Mouse (Mus musculus) urinary bladder, postnatal 10 days (tissue): ENCODE measurements around the gene Zfp462.

Experiments used
- DNase-seq: peaks from one replicate; pipeline ENCODE4 v3.0.0; 2022; ENCODE audit warnings: low spot score

Gene Zfp462

GRCm38 (mm10) chr4:55047266-55047665 is 102.4 kb downstream of the Zfp462 start:
- no peak for DNase-seq

DNA sequence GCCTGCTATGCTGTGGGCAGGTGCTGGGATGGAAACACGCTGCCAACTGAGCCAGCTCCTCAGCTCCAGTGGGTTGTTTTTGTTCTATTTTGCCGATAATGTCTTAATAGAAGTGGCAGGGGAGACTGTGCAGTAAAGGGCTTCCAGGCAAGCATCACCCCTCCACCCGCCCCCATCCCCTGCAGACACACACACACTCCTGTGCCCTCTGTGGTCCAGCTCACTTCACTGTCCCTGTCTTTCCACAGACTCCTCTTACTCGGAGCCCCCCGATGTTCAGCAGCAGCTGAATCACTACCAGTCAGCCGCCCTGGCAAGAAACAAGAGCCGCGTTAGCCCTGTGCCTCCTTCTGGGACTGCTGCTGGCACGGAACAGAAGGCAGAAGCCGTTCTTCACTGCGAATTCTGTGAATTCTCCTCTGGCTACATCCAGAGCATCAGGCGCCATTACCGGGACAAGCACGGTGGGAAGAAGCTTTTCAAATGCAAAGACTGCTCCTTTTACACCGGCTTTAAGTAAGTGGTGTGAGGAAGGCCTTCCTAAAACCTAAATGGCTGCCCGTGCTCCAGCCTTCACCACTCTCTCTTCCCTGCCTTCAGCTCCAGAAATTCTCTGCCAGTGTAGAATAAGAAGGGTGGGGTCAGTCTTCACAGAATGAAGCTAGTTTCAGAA is 105.2 kb downstream of the Zfp462 start:
- DNase-seq, result no peak

GRCm38 (mm10) chr4:55051345-55051744 is 106.5 kb downstream of the Zfp462 start:
- DNase-seq, result no peak

GRCm38 (mm10) chr4:55052686-55053085 is 107.8 kb downstream of the Zfp462 start:
- no peak for DNase-seq

DNA sequence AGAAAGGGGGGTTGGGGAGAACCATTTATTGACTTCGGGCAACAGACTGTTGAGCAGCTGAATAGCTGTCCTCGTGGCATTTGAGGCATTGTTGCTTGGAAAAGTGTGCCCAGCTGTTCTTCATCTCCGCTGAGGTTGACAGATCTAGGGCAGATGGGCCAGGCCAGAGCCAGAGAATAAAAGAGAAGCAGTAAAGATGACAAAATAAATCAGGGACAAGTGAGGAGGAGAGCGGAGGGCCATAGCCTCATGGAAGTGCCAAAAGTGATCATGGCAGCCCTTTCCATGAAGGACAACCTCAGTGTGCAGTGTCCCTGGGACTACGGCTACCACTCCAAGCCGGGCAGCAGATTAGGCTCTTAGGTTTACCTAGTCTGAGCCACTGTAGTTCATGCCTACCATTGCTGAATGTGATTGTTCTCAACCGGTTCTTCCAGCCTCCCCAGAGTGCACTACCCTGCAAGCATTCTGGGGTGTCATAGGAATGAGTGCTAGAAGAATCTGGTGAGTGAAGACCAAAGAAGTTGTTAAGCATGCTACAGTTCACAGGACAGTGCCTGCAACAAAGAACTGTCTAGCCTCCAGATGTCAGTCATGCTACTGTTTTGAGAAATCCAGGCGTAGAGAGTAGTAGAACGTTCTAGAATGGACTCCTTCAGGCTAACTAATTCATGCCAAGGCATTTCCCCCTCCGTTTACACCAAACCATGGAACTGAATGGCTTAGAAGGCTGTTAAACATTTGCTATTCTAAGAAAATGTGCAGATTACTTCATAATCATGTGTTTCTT is 113.0 kb downstream of the Zfp462 start:
- no peak for DNase-seq

GRCm38 (mm10) chr4:55058901-55059300 is 114.1 kb downstream of the Zfp462 start:
- DNase-seq, result no peak

- DNase-seq, result no peak
Measured at GRCm38 (mm10) chr4:55066341-55067170, 121.7 kb downstream of the Zfp462 start.

- DNase-seq, result no peak
Measured at GRCm38 (mm10) chr4:55071535-55071934, 126.7 kb downstream of the Zfp462 start.

GRCm38 (mm10) chr4:55077133-55077889 is 132.5 kb downstream of the Zfp462 start:
- DNase-seq, result no peak

DNA sequence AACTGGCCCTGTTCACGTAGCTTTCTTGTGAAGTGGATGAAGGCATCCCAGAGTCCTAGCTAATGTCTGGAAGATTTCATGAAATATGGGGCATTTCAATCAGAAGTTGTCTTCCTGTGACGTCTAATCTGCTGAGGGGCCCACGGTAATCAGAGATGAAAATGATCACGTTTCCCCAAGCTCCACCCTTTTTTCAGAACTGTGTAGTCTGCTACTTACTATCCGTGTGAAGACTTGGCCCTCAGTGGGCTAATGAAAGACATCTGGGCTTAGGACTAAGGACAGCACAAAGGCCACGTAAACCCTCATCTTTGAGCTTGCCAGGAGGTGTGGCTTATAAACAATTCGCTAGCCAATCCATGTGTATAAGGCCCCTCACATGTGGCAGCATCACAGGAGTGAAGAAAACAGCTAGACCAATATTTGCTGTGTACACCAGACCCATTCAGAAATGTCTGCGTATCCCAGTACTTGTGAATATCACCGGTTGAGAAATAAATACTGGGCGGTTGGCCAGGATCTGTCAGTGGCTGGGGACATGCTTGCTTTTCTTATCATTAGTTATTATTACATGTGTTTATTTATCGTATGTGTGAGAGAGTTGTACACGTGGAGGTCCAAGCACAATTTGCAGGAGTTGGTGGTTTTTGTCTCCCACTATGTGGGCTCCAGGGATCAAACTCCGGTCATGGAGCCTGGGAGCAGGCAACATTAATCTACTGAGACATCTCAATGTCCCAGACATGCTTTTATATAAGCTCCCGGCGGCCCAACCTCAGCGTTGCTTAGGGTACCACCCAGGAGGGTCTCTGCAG is 133.3 kb downstream of the Zfp462 start:
- DNase-seq, result no peak

- DNase-seq, result no peak
Measured at GRCm38 (mm10) chr4:55079056-55079455, 134.2 kb downstream of the Zfp462 start.

GRCm38 (mm10) chr4:55084080-55084688 is 139.3 kb downstream of the Zfp462 start:
- DNase-seq, result no peak

DNA sequence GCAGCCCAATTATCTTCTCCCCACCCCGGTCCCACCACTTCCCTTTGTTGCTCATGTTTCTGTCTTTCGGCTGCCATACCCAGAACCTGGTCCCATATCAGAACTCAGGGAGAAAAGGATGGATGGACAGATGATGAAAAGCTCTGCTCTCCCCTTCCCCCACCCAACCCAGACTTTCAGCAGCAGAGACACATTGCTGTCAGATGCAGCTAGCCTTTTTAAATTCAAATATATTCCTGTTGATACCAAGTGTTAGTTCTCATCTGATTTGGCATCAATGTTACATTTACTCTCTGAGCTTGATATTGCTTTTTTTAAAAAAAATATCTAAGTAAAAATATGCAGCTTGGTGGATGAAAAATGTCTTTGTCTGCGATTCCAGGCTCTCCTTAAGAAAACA is 143.3 kb downstream of the Zfp462 start:
- no peak for DNase-seq

DNA sequence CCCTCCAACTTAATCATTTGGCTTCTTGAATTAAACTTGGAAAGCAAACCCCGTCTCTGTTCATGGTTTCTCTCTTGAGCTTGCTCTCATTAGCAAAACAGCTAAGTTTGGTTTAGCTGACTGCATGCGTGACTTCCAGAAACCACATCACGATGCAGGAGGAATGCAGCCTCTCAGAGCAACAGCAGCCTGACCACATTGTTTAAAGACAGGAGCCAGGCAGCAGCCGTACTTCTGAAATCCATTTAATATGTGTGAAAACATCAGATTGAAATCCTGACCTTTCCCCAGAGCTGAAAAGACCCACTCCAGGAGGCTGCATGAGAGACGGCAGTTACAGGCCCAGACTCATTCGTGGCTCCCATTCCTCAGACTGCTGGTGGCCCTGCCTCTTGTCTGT is 144.1 kb downstream of the Zfp462 start:
- no peak for DNase-seq

- DNase-seq, result no peak
Measured at GRCm38 (mm10) chr4:55097157-55097556, 152.3 kb downstream of the Zfp462 start.

DNA sequence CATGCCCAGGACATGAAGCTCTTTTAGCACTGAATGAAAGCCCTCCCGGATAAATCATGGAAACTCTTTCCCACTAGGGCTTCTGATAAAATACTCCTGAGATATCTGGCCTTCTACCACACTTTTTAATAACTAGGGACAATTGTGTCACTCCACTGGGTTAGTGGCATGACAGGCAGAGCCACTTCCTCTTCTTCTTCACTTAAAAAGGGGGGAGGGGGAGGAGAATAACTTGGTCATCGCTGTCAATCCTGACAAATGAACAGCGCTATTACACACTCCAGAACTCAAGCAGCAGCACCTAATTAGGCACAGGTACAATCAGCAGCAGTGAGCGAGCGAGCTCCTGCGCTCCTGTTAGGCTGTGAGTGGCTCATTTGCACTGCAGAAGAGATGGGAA is 153.5 kb downstream of the Zfp462 start:
- DNase-seq, result no peak

DNA sequence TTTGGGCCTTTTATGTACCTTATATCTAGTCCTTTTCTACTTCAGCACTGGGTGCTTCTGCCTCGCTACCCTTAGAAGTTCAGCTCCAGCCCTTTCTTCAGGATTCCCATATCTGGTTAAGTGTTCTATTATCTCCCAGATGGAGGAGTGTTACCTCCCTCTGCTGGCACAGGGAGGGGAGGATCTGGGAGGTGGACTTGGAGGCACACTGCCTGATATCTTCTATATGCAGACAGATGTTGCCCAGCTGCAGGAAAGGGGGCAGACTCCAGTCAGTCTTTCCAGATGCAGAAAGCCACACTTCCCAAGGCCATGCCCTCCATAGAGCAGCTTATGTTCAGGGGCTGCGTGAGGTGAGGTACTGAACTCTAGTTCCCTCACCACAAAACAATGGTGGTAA is 156.0 kb downstream of the Zfp462 start:
- DNase-seq, result no peak

DNA sequence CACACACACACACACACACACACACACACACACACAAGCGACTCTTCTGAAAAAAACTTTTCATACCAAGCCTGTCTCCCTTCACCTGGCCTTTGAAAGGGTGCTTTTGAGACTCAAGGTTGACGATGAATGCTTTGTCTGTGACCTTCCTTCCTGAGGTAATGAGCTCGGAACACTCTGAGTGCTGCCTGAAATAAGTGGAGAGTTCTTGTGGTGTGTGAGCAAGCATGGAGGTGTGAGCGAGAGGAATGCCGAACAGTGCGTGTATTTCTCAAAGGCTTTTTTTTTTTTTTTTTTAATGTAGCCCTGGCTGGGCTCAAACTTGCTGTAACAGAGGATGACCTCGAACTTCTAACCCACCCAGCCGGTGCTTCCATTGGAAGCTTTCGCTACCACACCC is 156.8 kb downstream of the Zfp462 start:
- DNase-seq, result no peak

DNA sequence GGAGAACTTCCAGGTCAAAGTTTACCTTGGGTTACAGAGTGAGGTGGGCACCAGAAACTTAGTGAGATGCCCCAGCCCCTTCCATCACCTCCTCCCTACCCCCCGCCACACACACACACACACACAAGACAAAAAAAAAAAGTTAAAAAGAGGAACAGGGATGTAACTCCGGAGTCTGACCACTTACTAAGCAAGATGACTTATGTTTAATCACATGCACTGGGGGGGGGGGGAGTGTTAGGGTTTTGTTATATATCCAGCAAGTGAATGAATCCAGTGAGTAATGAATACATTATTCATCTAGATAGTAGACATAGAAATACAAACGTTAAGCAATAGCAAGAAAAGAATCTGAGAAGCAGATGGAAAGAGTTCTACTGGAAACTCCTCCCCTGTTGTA is 157.5 kb downstream of the Zfp462 start:
- no peak for DNase-seq

DNA sequence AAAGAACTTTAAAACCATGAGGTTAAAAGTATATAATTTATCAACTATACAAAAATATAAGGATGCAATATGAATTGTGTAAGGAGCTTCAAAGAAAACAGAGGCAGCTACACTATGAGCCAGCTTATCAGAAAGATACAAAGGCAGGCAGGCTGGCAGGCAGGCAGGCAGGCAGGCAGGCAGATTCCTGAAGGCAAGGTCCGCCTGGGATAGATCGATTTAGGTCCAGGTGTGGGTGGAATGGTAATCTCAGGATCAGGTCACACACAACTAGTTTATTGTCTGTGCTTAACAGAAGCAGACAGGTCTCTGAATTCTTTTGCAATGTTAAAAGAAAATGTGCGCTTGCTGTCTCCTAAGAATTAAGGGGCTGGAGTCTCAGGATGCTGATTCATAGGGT is 158.7 kb downstream of the Zfp462 start:
- no peak for DNase-seq
